Mouse (Mus musculus): ENCODE results near the gene Iqschfp.

GRCm38 (mm10) chr3:68121338-68121737 lies 229.3 kb downstream of the Iqschfp start:
- no peak for TF ChIP-seq CTCF (IDR thresholded peaks at IDR 0.05; ENCODE audit: borderline replicate concordance, extremely low read depth, insufficient read depth, insufficient read length)
- no peak for TF ChIP-seq POLR2A (IDR thresholded peaks at IDR 0.05; ENCODE audit: borderline replicate concordance, extremely low read depth, insufficient read depth, insufficient read length, poor library complexity, severe bottlenecking)

Data from brain, embryonic 14.5 days (tissue).